Mouse (Mus musculus) left cerebral cortex, postnatal 14 days (tissue): ENCODE data around the gene Elovl3. TPM values are rescaled to one million over a fixed set of nuclear protein-coding genes. Genes with fewer than 3 reads are reported as not detected.
"Not testable (repeated sequence)": the region's sequence is repeated elsewhere in the genome, so short reads cannot be mapped to it uniquely, and the experiment has no call there.

Experiments
- DNase-seq, 2 experiments: peaks; one replicate each; pipeline ENCODE4 v3.0.0; 2021 to 2022; ENCODE audit warnings: low spot score in 2 of 2, mixed read lengths in 1 of 2
- intact Hi-C: fragments of 180-260 bp; cut with DNase I; formaldehyde crosslinking; loops from one replicate; pipeline ENCODE4 v1.15.1; 2025
- long read RNA-seq, 2 experiments: library from polyadenylated mRNA; stranded (forward); transcript quantifications; one replicate each; pipeline ENCODE4 v2.0.0; 2021
- total RNA-seq, 2 experiments: library from RNA; stranded (reverse); gene quantifications; 2 replicates each; pipeline ENCODE4 v1.2.3; 2021

Gene Elovl3
- not detected for total RNA-seq
- long read RNA-seq, experiment 1: 0 reads
- long read RNA-seq, experiment 2: 0 reads

DNA sequence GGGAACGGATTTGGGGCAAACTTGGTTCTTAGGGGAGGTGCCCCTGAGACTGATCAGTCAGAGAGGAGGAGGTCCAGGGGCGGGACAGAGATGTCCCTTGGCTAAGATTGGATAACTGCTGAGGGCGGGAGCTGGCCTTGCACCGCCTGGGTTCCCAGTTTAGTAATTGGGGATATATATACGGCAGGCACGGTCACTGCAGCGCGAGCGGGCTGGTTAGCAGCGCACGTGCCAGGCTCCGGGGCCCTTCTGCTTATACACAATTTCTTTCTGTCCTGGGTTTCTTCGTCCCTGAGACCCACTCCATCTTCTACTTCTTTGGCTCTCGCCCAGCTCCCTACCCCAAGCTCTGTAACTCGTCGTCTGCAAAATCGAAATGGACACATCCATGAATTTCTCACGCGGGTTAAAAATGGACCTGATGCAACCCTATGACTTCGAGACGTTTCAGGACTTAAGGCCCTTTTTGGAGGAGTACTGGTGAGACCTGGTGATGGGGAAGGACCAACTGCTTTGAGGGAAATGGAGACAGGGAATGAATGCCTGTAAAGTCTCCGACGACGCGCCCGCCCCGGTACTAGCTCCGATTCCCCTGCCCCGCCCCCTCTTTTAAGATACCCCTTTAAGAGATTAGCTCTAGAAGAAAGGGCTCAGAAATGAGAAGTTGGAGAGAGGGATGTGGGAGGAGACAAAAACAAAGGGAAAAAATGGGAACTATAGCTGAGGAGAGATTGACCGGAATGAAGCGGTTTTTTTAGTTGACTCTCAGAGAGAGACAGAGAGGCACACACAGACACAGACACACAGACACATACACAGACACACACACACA, at the start of gene Elovl3:
Elovl3 (plus strand) TSS at position 204 of the 832 bp plus-strand sequence.
- intact Hi-C loops: no loop called here
- DNase-seq: no peak

- intact Hi-C loops: no loop called here
- DNase-seq: no peak
Observed at GRCm38 (mm10) chr19:46085185-46085584, 46.5 kb upstream of the Elovl3 start.

- peak; percentile 76 to 79 for DNase-seq
- intact Hi-C loops: no loop called here
Observed at GRCm38 (mm10) chr19:46086337-46086736, 45.4 kb upstream of the Elovl3 start.

DNA sequence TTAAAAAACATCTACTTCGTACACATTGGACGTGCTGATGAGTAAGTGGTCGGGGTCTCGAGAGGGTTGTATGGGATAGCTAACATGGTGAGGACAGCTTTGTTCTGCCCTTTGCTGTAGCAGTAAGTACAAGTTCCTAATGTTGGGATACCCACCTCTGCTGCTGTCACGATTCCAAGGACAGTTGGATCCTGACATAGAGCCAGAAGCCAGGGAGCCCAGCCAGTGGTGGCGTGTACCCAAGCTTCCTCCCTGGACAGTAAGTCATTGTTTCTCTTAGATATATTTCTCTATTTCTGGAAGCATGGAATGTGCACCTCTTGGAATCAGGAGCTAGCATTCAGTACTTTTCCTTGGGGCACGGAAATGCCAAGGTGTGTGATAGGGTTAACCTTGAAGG, 43.8 kb upstream of the Elovl3 start:
- intact Hi-C loops: no loop called here
- no peak for DNase-seq

DNA sequence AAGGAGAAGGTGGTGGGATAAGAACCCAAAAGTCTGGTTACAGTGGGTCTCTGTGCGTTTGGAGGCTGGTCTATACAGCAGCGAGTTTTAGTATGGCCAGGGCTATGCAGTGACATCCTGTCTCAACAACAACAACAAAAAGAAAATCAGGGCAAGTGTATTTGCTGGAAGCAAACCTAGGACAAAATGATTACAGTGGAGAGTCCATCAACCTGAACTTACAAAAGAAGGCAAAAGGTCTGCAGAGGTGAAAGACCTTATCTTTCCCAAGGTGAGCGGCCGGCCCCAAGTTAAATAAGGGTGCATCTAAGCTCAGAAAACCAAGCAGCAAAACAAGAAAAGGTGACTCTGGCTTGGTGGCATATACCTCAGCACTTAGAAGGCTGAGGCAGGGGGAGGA, 40.1 kb upstream of the Elovl3 start:
- intact Hi-C loops: no loop called here

GRCm38 (mm10) chr19:46094144-46094543, 37.6 kb upstream of the Elovl3 start:
- DNase-seq: no peak
- intact Hi-C loops: no loop called here

More for the DNA sequence above, 40.1 kb upstream of the Elovl3 start:
- DNase-seq: no peak

DNA sequence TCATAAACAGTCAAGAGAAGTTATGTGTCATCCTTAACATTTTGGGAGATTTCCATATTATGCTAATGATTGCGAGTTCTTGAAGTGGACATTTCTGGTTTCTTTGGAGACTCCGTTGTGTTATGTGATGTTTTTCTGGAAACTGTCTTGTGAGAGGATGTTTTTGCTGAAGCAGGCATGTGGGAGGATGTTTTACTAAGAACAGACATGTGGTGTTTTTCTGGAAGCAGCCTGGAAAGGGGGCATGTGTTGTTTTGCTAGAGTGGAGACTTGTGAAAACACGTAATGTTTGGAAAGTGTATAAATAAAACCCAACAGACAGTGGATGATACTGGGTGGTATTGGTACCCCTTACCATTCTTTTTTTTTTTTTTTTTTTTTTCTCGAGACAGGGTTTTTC, 36.4 kb upstream of the Elovl3 start:
- intact Hi-C loops: no loop called here
- peak; percentile 35 to 40 for DNase-seq

DNA sequence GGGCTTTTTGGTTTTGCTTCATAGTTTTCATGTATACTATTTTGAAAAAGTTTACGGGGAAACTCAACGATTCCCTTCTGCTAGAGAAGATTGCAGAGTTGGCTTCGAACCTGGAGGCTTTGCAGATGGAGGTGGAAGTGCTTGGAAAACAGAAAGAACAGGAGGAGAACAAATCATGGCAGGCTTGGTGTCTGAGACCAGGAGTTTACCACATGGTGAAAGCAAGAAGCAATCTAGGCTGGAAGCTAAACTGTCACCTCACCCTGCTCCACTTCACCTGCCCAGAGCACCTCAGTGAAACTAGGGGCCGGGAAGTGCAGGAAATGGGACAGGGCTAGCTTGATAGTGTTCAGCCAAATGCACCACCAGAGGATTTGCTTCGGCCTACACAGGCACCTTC, 35.3 kb upstream of the Elovl3 start:
- intact Hi-C loops: no loop called here
- no peak for DNase-seq

DNA sequence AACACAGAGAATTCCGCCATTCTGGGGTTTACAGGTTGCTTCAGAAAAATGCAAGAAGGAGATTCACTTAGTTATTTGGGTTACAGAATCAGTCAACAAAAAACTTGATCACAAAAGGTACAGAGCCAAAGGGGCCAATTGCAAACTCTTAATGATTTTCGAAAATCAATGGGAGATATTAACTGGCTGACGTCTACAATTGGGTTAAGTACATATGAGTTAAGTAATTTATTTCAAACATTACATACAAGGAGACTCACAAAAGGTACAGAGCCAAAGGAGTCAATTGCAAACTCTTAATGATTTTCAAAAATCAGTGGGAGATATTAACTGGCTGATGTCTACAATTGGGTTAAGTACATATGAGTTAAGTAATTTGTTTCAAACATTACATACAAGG, 32.1 kb upstream of the Elovl3 start:
- DNase-seq: no peak
- intact Hi-C loops: no loop called here

DNA sequence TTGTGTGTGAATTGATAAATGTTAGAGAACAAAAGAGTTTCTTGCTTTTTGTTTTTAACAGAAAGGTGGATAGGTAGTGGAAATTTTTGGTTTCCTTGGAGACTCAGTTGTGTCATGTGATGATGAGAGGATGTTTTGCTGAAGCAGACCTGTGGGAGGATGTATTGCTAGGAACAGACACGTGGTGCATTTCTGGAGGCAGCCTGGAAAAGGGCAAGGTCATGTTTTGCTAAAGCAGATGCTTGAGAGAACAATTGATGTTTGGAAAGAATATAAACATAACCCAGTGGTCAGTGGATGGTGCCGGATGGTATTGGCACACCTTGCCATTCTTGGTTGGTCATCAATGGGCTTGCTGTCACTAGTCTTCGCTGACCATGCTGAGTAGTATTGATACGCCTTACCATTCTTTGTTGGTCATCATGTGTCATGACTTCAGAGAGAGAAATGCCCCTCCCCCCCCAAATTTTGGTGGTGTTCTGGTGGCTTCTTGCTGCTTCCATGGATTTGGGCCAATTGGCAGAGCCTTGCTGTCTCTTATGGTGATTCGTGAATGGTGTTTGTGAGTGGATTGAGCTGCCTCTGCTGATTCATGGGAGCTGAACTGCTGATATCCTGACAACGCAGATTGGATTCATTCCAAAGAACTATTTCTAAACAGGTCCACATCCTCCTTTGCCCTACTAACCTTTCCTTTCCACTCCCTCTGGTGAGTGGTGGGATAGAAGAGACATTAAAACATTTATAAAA, 28.1 kb upstream of the Elovl3 start:
- DNase-seq: no peak
- intact Hi-C loops: no loop called here

- DNase-seq: no peak
- intact Hi-C loops: no loop called here
Observed at GRCm38 (mm10) chr19:46104187-46104557, 27.5 kb upstream of the Elovl3 start.

- intact Hi-C loops: no loop called here
- DNase-seq: no peak
Observed at GRCm38 (mm10) chr19:46110214-46110613, 21.5 kb upstream of the Elovl3 start.

DNA sequence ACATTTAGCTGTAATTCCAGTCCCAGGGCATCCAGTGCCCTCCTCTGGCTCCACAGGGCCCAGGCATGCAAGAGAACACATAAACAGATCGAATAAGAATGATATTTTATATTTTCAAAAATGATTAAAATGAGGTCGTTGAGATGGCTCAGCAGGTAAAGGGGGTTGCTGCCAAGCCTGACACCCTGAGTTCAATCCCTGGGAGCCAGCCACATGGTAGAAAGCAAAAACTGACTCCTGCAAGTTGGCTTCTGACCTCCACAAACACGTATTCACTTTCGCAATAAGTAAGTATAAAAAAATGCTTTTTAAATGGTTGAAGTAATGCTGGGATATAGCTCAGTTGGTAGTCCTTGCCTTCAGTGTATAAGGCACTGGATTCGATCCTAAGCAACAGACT, 20.9 kb upstream of the Elovl3 start:
- no peak for DNase-seq
- intact Hi-C loops: no loop called here

- no peak for DNase-seq
- intact Hi-C loops: no loop called here
Observed at GRCm38 (mm10) chr19:46114617-46115016, 17.1 kb upstream of the Elovl3 start.

GRCm38 (mm10) chr19:46119458-46119857, 12.2 kb upstream of the Elovl3 start:
- DNase-seq: no peak
- intact Hi-C loops: no loop called here

GRCm38 (mm10) chr19:46120872-46121271, 10.8 kb upstream of the Elovl3 start:
- intact Hi-C loops: no loop called here
- no peak for DNase-seq

DNA sequence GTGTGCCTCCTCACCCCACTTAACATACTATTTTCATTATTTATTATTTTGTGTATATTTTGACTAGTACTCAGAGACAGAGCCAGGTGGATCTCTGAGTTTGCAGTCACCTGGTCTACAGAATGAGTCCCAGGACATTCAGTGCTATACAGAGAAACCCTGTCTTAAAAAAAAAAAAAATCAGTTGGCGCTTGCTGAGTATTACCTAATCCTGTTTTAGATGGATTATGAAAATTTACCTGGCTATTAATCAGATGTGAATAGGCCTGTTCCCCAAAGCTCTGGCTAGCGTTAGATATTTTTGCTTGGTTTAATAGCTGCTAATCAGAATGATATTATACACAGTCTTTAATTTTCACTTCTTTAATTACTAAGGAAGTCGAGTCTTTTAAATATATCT, 7.8 kb upstream of the Elovl3 start:
- intact Hi-C loops: no loop called here

GRCm38 (mm10) chr19:46124651-46125050, 7.0 kb upstream of the Elovl3 start:
- no peak for DNase-seq

More for the DNA sequence above, 7.8 kb upstream of the Elovl3 start:
- no peak for DNase-seq

GRCm38 (mm10) chr19:46126301-46126700, 5.4 kb upstream of the Elovl3 start:
- intact Hi-C loops: no loop called here
- no peak for DNase-seq

More at GRCm38 (mm10) chr19:46124651-46125050, 7.0 kb upstream of the Elovl3 start:
- intact Hi-C loops: no loop called here

DNA sequence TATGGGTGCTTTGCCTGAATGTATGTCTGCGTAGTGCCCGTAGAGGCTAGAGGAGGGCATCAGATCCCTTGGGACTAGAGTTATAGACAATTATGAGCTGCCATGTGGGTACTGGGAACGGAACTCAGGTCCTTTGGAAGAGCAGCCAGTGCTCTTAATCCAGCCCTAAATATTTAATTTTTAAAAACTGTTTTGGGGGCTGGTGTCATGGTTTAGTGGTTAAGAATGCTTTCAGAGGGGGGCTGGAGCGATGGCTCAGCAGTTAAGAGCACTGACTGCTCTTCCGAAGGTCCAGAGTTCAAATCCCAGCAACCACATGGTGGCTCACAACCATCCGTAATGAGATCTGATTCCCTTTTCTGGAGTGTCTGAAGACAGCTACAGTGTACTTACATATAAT, 2.0 kb upstream of the Elovl3 start:
- intact Hi-C loops, DNase-seq: not testable (repeated sequence)

DNA sequence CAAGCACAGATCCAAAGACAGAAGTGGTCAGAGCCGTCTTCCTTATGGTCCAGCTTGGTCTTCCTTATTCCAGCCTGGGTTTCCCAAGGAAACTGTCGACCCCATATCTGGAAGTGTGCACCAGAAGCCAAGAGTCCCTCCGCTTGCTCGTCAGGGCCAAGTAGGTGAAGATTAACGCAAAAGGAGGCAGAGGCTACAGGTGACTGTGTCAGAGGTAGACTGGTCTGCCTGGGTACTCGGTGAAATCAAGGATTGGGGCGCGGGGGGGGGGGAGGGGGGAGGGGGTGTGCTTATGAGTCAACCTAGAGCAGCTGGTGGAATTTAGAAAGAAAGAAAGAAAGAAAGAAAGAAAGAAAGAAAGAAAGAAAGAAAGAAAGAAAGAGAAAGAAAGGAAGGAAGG, 414 bp upstream of the Elovl3 start:
- DNase-seq: no peak
- intact Hi-C loops: no loop called here
